Mouse (Mus musculus) liver, embryonic 16.5 days (tissue): Measurements from ENCODE around the gene Scfd2. TPM values are rescaled to one million over a fixed set of nuclear protein-coding genes. Genes with fewer than 3 reads are reported as not detected.

Experiments
- ATAC-seq: fragments of 200-750 bp; cut with Nextera tagmentation; 2 replicates; pipeline ENCODE4 v1.8.0; 2017; ENCODE audit warnings: low read depth, mild to moderate bottlenecking, moderate number of reproducible peaks, moderate library complexity
- H3K27ac ChIP-seq: fragments of 300-500 bp; sonication (generic); 2 replicates; pipeline ENCODE4 v1.5.1; 2014; ENCODE audit warnings: mild to moderate bottlenecking, low read length
- H3K27me3 ChIP-seq: fragments of 300-500 bp; sonication (generic); 2 replicates; pipeline ENCODE4 v1.6.1; 2014; ENCODE audit warnings: low read depth, low read length, mixed read lengths; ENCODE audit not compliant: control insufficient read depth, insufficient read depth
- H3K36me3 ChIP-seq: fragments of 300-500 bp; sonication (generic); 2 replicates; pipeline ENCODE4 v1.6.1; 2014; ENCODE audit warnings: mild to moderate bottlenecking; ENCODE audit not compliant: control insufficient read depth, insufficient read depth
- H3K4me1 ChIP-seq: fragments of 300-500 bp; sonication (generic); 2 replicates; pipeline ENCODE4 v1.6.1; 2014; ENCODE audit warnings: low read depth, low read length, mixed read lengths; ENCODE audit not compliant: control insufficient read depth
- H3K4me2 ChIP-seq: fragments of 300-500 bp; sonication (generic); 2 replicates; pipeline ENCODE4 v1.6.1; 2014; ENCODE audit warnings: low read depth, low read length, mixed read lengths
- H3K4me3 ChIP-seq: fragments of 300-500 bp; sonication (generic); 2 replicates; pipeline ENCODE4 v1.5.1; 2014; ENCODE audit warnings: low read depth, mild to moderate bottlenecking, low read length
- H3K9ac ChIP-seq: fragments of 300-500 bp; sonication (generic); 2 replicates; pipeline ENCODE4 v1.6.1; 2014; ENCODE audit warnings: low read depth, low read length
- H3K9me3 ChIP-seq: fragments of 300-500 bp; sonication (generic); replicated peaks from 2 replicates; pipeline ENCODE4 v1.6.1; 2016; ENCODE audit warnings: low read length; ENCODE audit not compliant: control insufficient read depth
- WGBS: fragments of 180-500 bp; shearing (Covaris S2); extraction: QIAGEN DNeasy Blood & Tissue Kit; methylation state at CpG from one replicate; pipeline ENCODE4 v1.1.7; 2014; ENCODE audit not compliant: insufficient replicate concordance; 5-methylcytosine and 5-hydroxymethylcytosine counted together
- polyA plus RNA-seq: library from polyadenylated mRNA; unstranded; fragments of >200 nt; fragmentation: Nextera tagmentation; extraction: Ambion mirVana; gene quantifications from 2 replicates; pipeline ENCODE4 v1.2.1, GENCODE M21; 2015

Gene Scfd2
- polyA plus RNA-seq, 1 experiment from 2014 or later = 10.4 TPM

- H3K27me3 ChIP-seq = no peaks in the 10 kb centered on the region
- no peak overlapping the region for H3K4me2 ChIP-seq
- 52% methylated on average over 2 of the region's 2 CpGs for WGBS
- no peak overlapping the region for H3K4me3 ChIP-seq
- H3K36me3 ChIP-seq = no peaks in the 10 kb centered on the region
- ATAC-seq = no peak
- no peak overlapping the region for H3K9ac ChIP-seq
- no peaks in the 10 kb centered on the region for H3K9me3 ChIP-seq
- H3K4me1 ChIP-seq = no peaks in the 10 kb centered on the region
- no peak overlapping the region for H3K27ac ChIP-seq
These were observed 139.8 kb downstream of the Scfd2 start for GRCm38 (mm10) chr5:74391806-74392205.

GRCm38 (mm10) chr5:74391346-74391745 is 140.2 kb downstream of the Scfd2 start:
- H3K27me3 ChIP-seq = no peaks in the 10 kb centered on the region
- H3K4me1 ChIP-seq = no peaks in the 10 kb centered on the region
- H3K27ac ChIP-seq = no peak overlapping the region
- H3K9ac ChIP-seq = no peak overlapping the region
- no peak overlapping the region for H3K4me3 ChIP-seq
- no peak for ATAC-seq
- no peaks in the 10 kb centered on the region for H3K9me3 ChIP-seq
- WGBS = 73% methylated on average over 5 of the region's 5 CpGs
- no peaks in the 10 kb centered on the region for H3K36me3 ChIP-seq
- H3K4me2 ChIP-seq = no peak overlapping the region

GRCm38 (mm10) chr5:74388849-74389248 is 142.7 kb downstream of the Scfd2 start:
- Histone ChIP-seq H3K27me3 (no peaks in the 10 kb centered on the region), H3K4me1 (no peaks in the 10 kb centered on the region), H3K9ac (no peak overlapping the region), H3K9me3 (no peaks in the 10 kb centered on the region), H3K27ac (no peak overlapping the region), H3K36me3 (no peaks in the 10 kb centered on the region), H3K4me2 (no peak overlapping the region), H3K4me3 (no peak overlapping the region)
- 54% methylated on average over 2 of the region's 2 CpGs for WGBS
- no peak for ATAC-seq

- Histone ChIP-seq H3K36me3 (no peaks in the 10 kb centered on the region), H3K4me2 (no peak overlapping the region), H3K4me3 (no peak overlapping the region), H3K27me3 (no peaks in the 10 kb centered on the region), H3K9me3 (no peaks in the 10 kb centered on the region), H3K9ac (no peak overlapping the region), H3K4me1 (no peaks in the 10 kb centered on the region), H3K27ac (no peak overlapping the region)
- no peak for ATAC-seq
- 69% methylated on average over 6 of the region's 6 CpGs for WGBS
These were observed 143.5 kb downstream of the Scfd2 start for GRCm38 (mm10) chr5:74388101-74388500.

- H3K4me3 ChIP-seq = no peak overlapping the region
- ATAC-seq = no peak
- H3K9ac ChIP-seq = no peak overlapping the region
- no peaks in the 10 kb centered on the region for H3K4me1 ChIP-seq
- H3K9me3 ChIP-seq = no peaks in the 10 kb centered on the region
- H3K27ac ChIP-seq = no peak overlapping the region; the same call in 1 of the 2 replicates
- 48% methylated on average over 1 of the region's 1 CpGs for WGBS
- H3K27me3 ChIP-seq = no peaks in the 10 kb centered on the region
- no peak overlapping the region for H3K4me2 ChIP-seq
- no peaks in the 10 kb centered on the region for H3K36me3 ChIP-seq
These were observed 144.2 kb downstream of the Scfd2 start for GRCm38 (mm10) chr5:74387143-74387886.

GRCm38 (mm10) chr5:74380045-74380444 is 151.5 kb downstream of the Scfd2 start:
- no peaks in the 10 kb centered on the region for H3K27me3 ChIP-seq
- no peaks in the 10 kb centered on the region for H3K36me3 ChIP-seq
- WGBS = 66% methylated on average over 5 of the region's 5 CpGs
- no peaks in the 10 kb centered on the region for H3K9me3 ChIP-seq
- H3K4me3 ChIP-seq = no peak overlapping the region
- no peak overlapping the region for H3K27ac ChIP-seq
- no peaks in the 10 kb centered on the region for H3K4me1 ChIP-seq
- no peak for ATAC-seq
- no peak overlapping the region for H3K4me2 ChIP-seq
- no peak overlapping the region for H3K9ac ChIP-seq

GRCm38 (mm10) chr5:74366710-74367101 is 164.9 kb downstream of the Scfd2 start:
- Histone ChIP-seq H3K9me3 (no peaks in the 10 kb centered on the region), H3K9ac (no peak overlapping the region), H3K27ac (no peak overlapping the region), H3K4me1 (peaks cover 3% of the 10 kb centered on the region; the same call in 1 of the 2 replicates), H3K27me3 (no peaks in the 10 kb centered on the region), H3K4me2 (no peak overlapping the region), H3K4me3 (no peak overlapping the region), H3K36me3 (no peaks in the 10 kb centered on the region)
- 71% methylated on average over 9 of the region's 9 CpGs for WGBS
- ATAC-seq = no peak

GRCm38 (mm10) chr5:74365984-74366709 is 165.4 kb downstream of the Scfd2 start:
- Histone ChIP-seq H3K4me3 (no peak overlapping the region), H3K9me3 (no peaks in the 10 kb centered on the region), H3K4me1 (peaks cover 3% of the 10 kb centered on the region; the same call in 1 of the 2 replicates), H3K36me3 (no peaks in the 10 kb centered on the region), H3K9ac (no peak overlapping the region), H3K27me3 (no peaks in the 10 kb centered on the region), H3K27ac (no peak overlapping the region), H3K4me2 (no peak overlapping the region)
- ATAC-seq = 0 out of 2 replicates have a peak, but pooled peaks have one; percentile 27
- 32% methylated on average over 4 of the region's 4 CpGs for WGBS

- Histone ChIP-seq H3K4me1 (peaks cover 3% of the 10 kb centered on the region; the same call in 1 of the 2 replicates), H3K9ac (no peak overlapping the region), H3K27ac (no peak overlapping the region), H3K27me3 (no peaks in the 10 kb centered on the region), H3K9me3 (no peaks in the 10 kb centered on the region), H3K36me3 (no peaks in the 10 kb centered on the region), H3K4me3 (no peak overlapping the region), H3K4me2 (no peak overlapping the region)
- ATAC-seq = no peak
- 82% methylated on average over 6 of the region's 6 CpGs for WGBS
These were observed 166.2 kb downstream of the Scfd2 start for GRCm38 (mm10) chr5:74365408-74365807.
